22 mouse cellular contexts compared by ENCODE assay signal in genomic region chr19:51303708-51304107, GRCm38 (mm10).
DNase-seq lines count a peak whose midpoint lies in the region; ATAC-seq lines count a peak whose summit lies in the region.
"Had no signal": no experiment of that assay in that cellular context is flagged by ENCODE, and none has a peak within 500 bp of the region (broad histone marks: within the 10 kb centered on the region; RNA-seq: fewer than 3 reads in every experiment).

No protein-coding gene starts in this region.

- H3K4me1 ChIP-seq in heart, embryonic 11.5 days (ENCODE audit: control insufficient read depth, insufficient read depth, low read length), result no peaks in the 10 kb centered on the region
- H3K4me1 ChIP-seq: embryonic facial prominence, embryonic 12.5 days; forebrain, embryonic 15.5 days; heart, embryonic 10.5 days; heart, embryonic 15.5 days; hindbrain, embryonic 13.5 days had no signal

- H3K4me2 ChIP-seq in heart, embryonic 11.5 days, result no peak overlapping the region
- H3K4me2 ChIP-seq: embryonic facial prominence, embryonic 12.5 days; forebrain, embryonic 15.5 days; heart, embryonic 15.5 days; hindbrain, embryonic 13.5 days had no signal

- WGBS in heart, embryonic 11.5 days (ENCODE audit: insufficient replicate concordance), result 70% methylated on average over 3 of the region's 3 CpGs

- no peaks in the 10 kb centered on the region for H3K9me3 ChIP-seq in heart, embryonic 11.5 days (replicated peaks; ENCODE audit: control insufficient read depth, low read length)
- H3K9me3 ChIP-seq: embryonic facial prominence, embryonic 12.5 days; forebrain, embryonic 15.5 days; heart, embryonic 10.5 days; heart, embryonic 15.5 days; hindbrain, embryonic 13.5 days had no signal

- DNase-seq in frontal cortex, postnatal 25 days (ENCODE audit: low spot score in 2 of 2), result no peak
- DNase-seq in right cerebral cortex, adult 18-20 months, result peak; percentile 3
- DNase-seq in right cerebral cortex, postnatal 14 days, result no peak
- peak; percentile 2 for DNase-seq in fibroblast of lung, adult 2 months (ENCODE audit: low read depth)
- DNase-seq: adrenal gland, postnatal 25 days; cerebellum, adult 11 months; cerebellum, adult 9-10 months; cerebellum, postnatal 25 days; gastrocnemius, postnatal 10 days; heart, adult 18-20 months; heart, postnatal 14 days had no signal

- no peaks in the 10 kb centered on the region for H3K36me3 ChIP-seq in heart, embryonic 11.5 days (ENCODE audit: control insufficient read depth, insufficient read depth, low read length)
- H3K36me3 ChIP-seq: embryonic facial prominence, embryonic 12.5 days; forebrain, embryonic 15.5 days; heart, embryonic 10.5 days; heart, embryonic 15.5 days; hindbrain, embryonic 13.5 days had no signal

- H3K9ac ChIP-seq in heart, embryonic 11.5 days (ENCODE audit: low read depth, low read length), result no peak overlapping the region
- H3K9ac ChIP-seq: embryonic facial prominence, embryonic 12.5 days; forebrain, embryonic 15.5 days; heart, embryonic 15.5 days; hindbrain, embryonic 13.5 days had no signal

- no peaks in the 10 kb centered on the region for H3K27me3 ChIP-seq in heart, embryonic 11.5 days (ENCODE audit: control insufficient read depth, insufficient read depth, low read length)
- H3K27me3 ChIP-seq: CH12.LX; embryonic facial prominence, embryonic 12.5 days; forebrain, embryonic 15.5 days; heart, embryonic 15.5 days; hindbrain, embryonic 13.5 days; Patski had no signal

- H3K4me3 ChIP-seq in heart, embryonic 11.5 days (ENCODE audit: low read depth, low read length), result no peak overlapping the region
- H3K4me3 ChIP-seq: embryonic facial prominence, embryonic 12.5 days; forebrain, embryonic 15.5 days; heart, embryonic 10.5 days; heart, embryonic 15.5 days; hindbrain, embryonic 13.5 days had no signal

- peak; percentile 50 for ATAC-seq in frontal cortex, adult (ENCODE audit: low TSS enrichment)
- ATAC-seq in heart, embryonic 11.5 days (replicated peaks; ENCODE audit: insufficient number of reproducible peaks, low FRiP score, low TSS enrichment), result no peak
- ATAC-seq: activated CD4-positive, CD25-positive, alpha-beta regulatory T cell, adult 4 months; forebrain, embryonic 15.5 days; hindbrain, postnatal 0 days; Patski had no signal

- H3K27ac ChIP-seq in heart, embryonic 11.5 days (ENCODE audit: low read depth, low read length), result no peak overlapping the region
- H3K27ac ChIP-seq: embryonic facial prominence, embryonic 12.5 days; forebrain, embryonic 15.5 days; heart, embryonic 10.5 days; heart, embryonic 15.5 days; hindbrain, embryonic 13.5 days; hindbrain, postnatal 0 days had no signal

Comparison
In these comparisons a context has a peak if more than half of its experiments do, and no peak if none do; other contexts are left out.
1. DNase-seq: peak in right cerebral cortex, adult 18-20 months (single experiment) and fibroblast of lung, adult 2 months (single experiment); none in frontal cortex, postnatal 25 days (0 of 2) and right cerebral cortex, postnatal 14 days (single experiment).